Mouse (Mus musculus): ENCODE data around the gene Lpar1. TPM values are rescaled to one million over a fixed set of nuclear protein-coding genes. Genes with fewer than 3 reads are reported as not detected.
"Not testable (repeated sequence)": the region's sequence is repeated elsewhere in the genome, so short reads cannot be mapped to it uniquely, and the experiment has no call there.

Gene Lpar1
- total RNA-seq, 2 experiments from 2014 or later: 18.4 to 19.1 TPM

- intact Hi-C loops (cut with DNase I): no loop called here
- DNase-seq: no peak
These were observed 6.5 kb downstream of the Lpar1 start for GRCm38 (mm10) chr4:58547273-58547565.

GRCm38 (mm10) chr4:58546441-58547272, 7.0 kb downstream of the Lpar1 start:
- intact Hi-C loops (cut with DNase I): no loop called here
- no peak for DNase-seq

- DNase-seq: no peak
- intact Hi-C loops (cut with DNase I): no loop called here
These were observed 7.7 kb downstream of the Lpar1 start for GRCm38 (mm10) chr4:58545888-58546432.

GRCm38 (mm10) chr4:58543171-58543570, 10.5 kb downstream of the Lpar1 start:
- intact Hi-C loops (cut with DNase I): no loop called here
- DNase-seq: no peak

GRCm38 (mm10) chr4:58542656-58543055, 11.0 kb downstream of the Lpar1 start:
- intact Hi-C loops (cut with DNase I); DNase-seq: not testable (repeated sequence)

GRCm38 (mm10) chr4:58540841-58541240, 12.9 kb downstream of the Lpar1 start:
- no peak for DNase-seq
- intact Hi-C loops (cut with DNase I): no loop called here

- intact Hi-C loops (cut with DNase I): no loop called here
These were observed 13.3 kb downstream of the Lpar1 start for GRCm38 (mm10) chr4:58540385-58540784.

GRCm38 (mm10) chr4:58538696-58539095, 15.0 kb downstream of the Lpar1 start:
- DNase-seq: no peak
- intact Hi-C loops (cut with DNase I): no loop called here

More at GRCm38 (mm10) chr4:58540385-58540784, 13.3 kb downstream of the Lpar1 start:
- DNase-seq: no peak

GRCm38 (mm10) chr4:58535754-58536153, 17.9 kb downstream of the Lpar1 start:
- intact Hi-C loops (cut with DNase I): no loop called here
- DNase-seq: no peak

GRCm38 (mm10) chr4:58534726-58535350, 18.9 kb downstream of the Lpar1 start:
- intact Hi-C loops (cut with DNase I): no loop called here
- DNase-seq: no peak

GRCm38 (mm10) chr4:58534141-58534571, 19.5 kb downstream of the Lpar1 start:
- DNase-seq: no peak
- intact Hi-C loops (cut with DNase I): no loop called here

- DNase-seq: no peak
These were observed 20.2 kb downstream of the Lpar1 start for GRCm38 (mm10) chr4:58533519-58533918.

GRCm38 (mm10) chr4:58532326-58532725, 21.4 kb downstream of the Lpar1 start:
- intact Hi-C loops (cut with DNase I): no loop called here

More at GRCm38 (mm10) chr4:58533519-58533918, 20.2 kb downstream of the Lpar1 start:
- intact Hi-C loops (cut with DNase I): no loop called here

GRCm38 (mm10) chr4:58530706-58531105, 23.0 kb downstream of the Lpar1 start:
- intact Hi-C loops (cut with DNase I): no loop called here
- no peak for DNase-seq

More at GRCm38 (mm10) chr4:58532326-58532725, 21.4 kb downstream of the Lpar1 start:
- no peak for DNase-seq

GRCm38 (mm10) chr4:58530279-58530678, 23.4 kb downstream of the Lpar1 start:
- intact Hi-C loops (cut with DNase I): no loop called here

GRCm38 (mm10) chr4:58527852-58528251, 25.8 kb downstream of the Lpar1 start:
- no peak for DNase-seq
- intact Hi-C loops (cut with DNase I): no loop called here

More at GRCm38 (mm10) chr4:58530279-58530678, 23.4 kb downstream of the Lpar1 start:
- no peak for DNase-seq

- intact Hi-C loops (cut with DNase I): no loop called here
These were observed 32.6 kb downstream of the Lpar1 start for GRCm38 (mm10) chr4:58521137-58521536.

GRCm38 (mm10) chr4:58520531-58520930, 33.2 kb downstream of the Lpar1 start:
- intact Hi-C loops (cut with DNase I): no loop called here
- no peak for DNase-seq

More at GRCm38 (mm10) chr4:58521137-58521536, 32.6 kb downstream of the Lpar1 start:
- DNase-seq: no peak

- intact Hi-C loops (cut with DNase I): no loop called here
These were observed 33.8 kb downstream of the Lpar1 start for GRCm38 (mm10) chr4:58519891-58520290.

GRCm38 (mm10) chr4:58518215-58518988, 35.3 kb downstream of the Lpar1 start:
- intact Hi-C loops (cut with DNase I): no loop called here
- no peak for DNase-seq

More at GRCm38 (mm10) chr4:58519891-58520290, 33.8 kb downstream of the Lpar1 start:
- no peak for DNase-seq

- intact Hi-C loops (cut with DNase I): no loop called here
- no peak for DNase-seq
These were observed 36.9 kb downstream of the Lpar1 start for GRCm38 (mm10) chr4:58516810-58517209.
